Mouse (Mus musculus): Measurements from ENCODE around the gene Atp6v0a1. TPM values are rescaled to one million over a fixed set of nuclear protein-coding genes. Genes with fewer than 3 reads are reported as not detected.
A peak's percentile ranks its signal among the peaks of the same experiment; 100 is the strongest.

Gene Atp6v0a1
- total RNA-seq, 2 experiments from 2014 or later: 89.3 to 90.2 TPM

DNA sequence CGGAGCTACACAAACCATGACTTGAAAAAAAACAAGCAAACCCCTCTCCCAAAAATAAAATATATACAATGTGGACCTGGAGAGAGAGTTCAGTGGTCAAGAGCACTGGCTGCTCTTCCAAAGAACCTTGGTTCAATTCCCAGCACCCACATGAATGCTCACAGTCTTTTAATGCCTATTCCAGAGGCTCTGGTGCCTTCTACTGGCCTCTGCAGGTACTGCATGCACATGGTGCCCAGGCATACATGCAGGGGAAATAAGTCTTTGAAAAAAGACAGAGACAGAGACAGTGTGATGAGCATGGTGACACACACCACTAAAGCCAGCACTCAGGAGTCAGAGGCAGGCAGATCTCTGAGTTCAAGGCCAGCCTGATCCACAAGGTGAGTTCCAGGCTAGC lies 44.7 kb downstream of the Atp6v0a1 start:
- DNase-seq: no peak
- intact Hi-C loops (cut with DNase I): no loop called here

GRCm38 (mm10) chr11:101055418-101055817 lies 46.2 kb downstream of the Atp6v0a1 start:
- DNase-seq: no peak
- intact Hi-C loops (cut with DNase I): loop anchor here (5.0 kb wide), 1 partner anchor 43 kb away; no protein-coding TSS in a partner anchor

- peak; percentile 61 to 67 for DNase-seq
- intact Hi-C loops (cut with DNase I): loop anchor here (5.0 kb wide), 1 partner anchor 45 kb away; no protein-coding TSS in a partner anchor
Measured at GRCm38 (mm10) chr11:101056885-101057284, 47.6 kb downstream of the Atp6v0a1 start.

- DNase-seq: peak; percentile 87 to 95
- intact Hi-C loops (cut with DNase I): loop anchor here (1.0 to 5.0 kb wide), 3 partner anchors 46 to 165 kb away; no protein-coding TSS in a partner anchor
Measured at GRCm38 (mm10) chr11:101057860-101058259, 48.6 kb downstream of the Atp6v0a1 start.

DNA sequence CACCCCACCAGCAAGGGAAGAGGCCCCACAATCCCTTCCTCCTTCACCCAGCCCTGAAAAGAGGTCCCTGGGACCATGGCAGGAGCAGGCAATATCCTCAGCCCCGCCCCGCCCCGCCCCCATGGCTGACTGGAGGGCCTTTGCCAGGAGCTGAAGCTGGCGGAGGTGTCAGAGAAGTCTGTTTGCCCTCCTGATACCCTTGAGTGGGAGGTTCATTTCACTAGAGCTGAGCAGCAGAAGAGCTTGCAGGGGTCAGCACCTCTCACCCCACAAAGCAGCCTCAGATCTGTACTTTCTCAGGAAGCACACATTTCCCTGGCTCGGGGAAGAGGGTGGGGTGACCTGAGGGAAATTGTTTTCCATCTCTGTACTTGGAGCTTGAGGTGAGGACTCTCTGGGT lies 49.5 kb downstream of the Atp6v0a1 start:
- peak; percentile 52 to 53 for DNase-seq
- intact Hi-C loops (cut with DNase I): loop anchor here (1.0 to 5.0 kb wide), 3 partner anchors 46 to 166 kb away; no protein-coding TSS in a partner anchor

- no peak for DNase-seq
- intact Hi-C loops (cut with DNase I): loop anchor here (2.0 to 5.0 kb wide), 2 partner anchors 47 to 167 kb away; no protein-coding TSS in a partner anchor
Measured at GRCm38 (mm10) chr11:101059473-101059872, 50.2 kb downstream of the Atp6v0a1 start.

DNA sequence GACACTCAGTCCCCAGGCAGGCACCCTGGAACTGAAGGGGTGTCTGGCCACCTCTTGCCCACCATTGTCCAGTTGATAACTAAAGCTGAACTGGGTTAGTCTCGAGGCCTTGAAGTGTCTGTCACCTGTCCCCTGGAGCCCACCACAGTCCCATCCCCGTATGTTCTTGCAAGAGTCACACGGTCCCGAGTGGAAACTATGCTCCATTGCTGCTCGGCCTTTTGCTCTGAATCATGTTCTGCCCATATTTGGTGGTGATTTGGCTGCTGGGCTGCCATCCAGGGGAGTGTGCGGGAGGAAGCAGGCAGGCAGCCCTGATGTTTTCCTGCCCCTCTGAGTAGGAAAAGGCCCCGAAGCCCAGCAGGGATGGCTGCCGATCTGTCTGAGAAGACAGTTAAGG lies 50.9 kb downstream of the Atp6v0a1 start:
- intact Hi-C loops (cut with DNase I): loop anchor here (5.0 kb wide), 1 partner anchor 348 kb away; the partner anchor contains the start of genes Hspb9 and Kat2a
- peak; percentile 82 to 83 for DNase-seq

GRCm38 (mm10) chr11:101061049-101061448 lies 51.8 kb downstream of the Atp6v0a1 start:
- intact Hi-C loops (cut with DNase I): loop anchor here (5.0 kb wide), 1 partner anchor 349 kb away; the partner anchor contains the start of genes Hspb9 and Kat2a
- no peak for DNase-seq

DNA sequence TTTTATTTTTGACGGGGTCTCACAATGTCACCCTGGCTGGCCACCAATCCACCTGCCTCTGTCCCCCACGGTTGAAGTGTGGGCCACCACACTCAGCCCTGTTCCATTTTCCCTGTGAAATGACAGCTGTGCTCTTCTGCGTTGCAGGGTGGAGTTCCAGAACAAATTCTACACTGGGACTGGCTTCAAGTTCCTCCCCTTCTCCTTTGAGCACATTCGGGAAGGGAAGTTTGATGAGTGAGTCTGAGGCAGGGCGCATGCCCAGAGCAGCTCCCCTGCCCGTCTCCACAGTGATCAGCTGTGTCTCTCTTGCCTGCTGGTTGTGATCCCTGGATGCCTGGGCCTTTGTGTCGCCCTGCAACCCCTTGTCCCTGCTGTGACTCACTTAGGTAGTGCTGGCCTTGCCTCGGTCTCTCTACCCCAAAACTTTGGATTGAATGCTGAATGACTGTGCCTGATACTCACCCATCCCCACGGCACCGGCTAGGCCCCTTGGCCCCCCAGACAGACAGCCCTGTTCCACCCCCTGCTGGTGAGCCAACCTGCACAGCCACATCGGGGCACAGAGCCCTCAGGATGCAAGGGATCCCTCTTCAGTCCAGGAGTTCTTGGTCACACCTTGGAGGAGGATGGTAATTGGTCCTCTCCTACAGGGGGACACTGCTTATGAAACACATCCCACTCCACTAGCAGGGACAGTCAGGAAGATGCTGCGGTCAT lies 53.1 kb downstream of the Atp6v0a1 start:
- intact Hi-C loops (cut with DNase I): loop anchor here (5.0 kb wide), 1 partner anchor 350 kb away; the partner anchor contains the start of genes Hspb9 and Kat2a
- DNase-seq: peak; percentile 66 to 73

DNA sequence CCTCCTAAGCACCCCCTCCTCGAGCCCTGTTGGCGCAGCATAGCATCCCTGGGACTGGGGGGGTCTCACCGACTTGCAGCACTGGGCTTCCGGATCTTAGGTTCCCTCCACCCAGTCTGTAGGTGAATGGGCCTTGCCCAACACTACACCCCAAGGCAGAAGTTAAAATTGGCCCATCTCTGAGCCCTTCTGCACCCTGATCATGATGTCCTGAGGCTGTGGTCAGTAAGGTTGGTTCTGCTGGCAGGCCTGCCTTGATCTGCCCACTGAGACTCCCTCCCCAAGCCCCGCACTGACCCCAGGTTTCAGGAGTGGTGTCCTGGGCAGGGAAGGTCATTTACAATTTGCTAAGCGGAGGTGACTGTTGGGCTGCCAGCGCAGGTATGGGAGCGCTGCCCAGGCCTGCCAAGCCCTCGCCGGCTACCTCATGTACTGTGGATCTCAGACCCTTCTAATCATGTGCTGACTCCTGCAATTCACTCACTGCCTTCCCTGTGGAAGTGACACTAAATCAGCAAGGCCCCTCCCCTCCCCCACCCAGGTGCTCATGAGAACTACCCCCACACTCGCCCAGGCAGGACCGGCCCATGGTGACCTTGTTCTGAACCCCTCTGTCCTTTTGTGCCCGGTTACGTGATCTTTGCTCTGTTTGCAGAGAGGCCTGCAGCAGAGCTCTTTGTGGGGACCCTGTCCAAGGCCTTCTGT lies 53.9 kb downstream of the Atp6v0a1 start:
- no peak for DNase-seq
- intact Hi-C loops (cut with DNase I): loop anchor here (5.0 kb wide), 1 partner anchor 351 kb away; the partner anchor contains the start of genes Hspb9 and Kat2a

DNA sequence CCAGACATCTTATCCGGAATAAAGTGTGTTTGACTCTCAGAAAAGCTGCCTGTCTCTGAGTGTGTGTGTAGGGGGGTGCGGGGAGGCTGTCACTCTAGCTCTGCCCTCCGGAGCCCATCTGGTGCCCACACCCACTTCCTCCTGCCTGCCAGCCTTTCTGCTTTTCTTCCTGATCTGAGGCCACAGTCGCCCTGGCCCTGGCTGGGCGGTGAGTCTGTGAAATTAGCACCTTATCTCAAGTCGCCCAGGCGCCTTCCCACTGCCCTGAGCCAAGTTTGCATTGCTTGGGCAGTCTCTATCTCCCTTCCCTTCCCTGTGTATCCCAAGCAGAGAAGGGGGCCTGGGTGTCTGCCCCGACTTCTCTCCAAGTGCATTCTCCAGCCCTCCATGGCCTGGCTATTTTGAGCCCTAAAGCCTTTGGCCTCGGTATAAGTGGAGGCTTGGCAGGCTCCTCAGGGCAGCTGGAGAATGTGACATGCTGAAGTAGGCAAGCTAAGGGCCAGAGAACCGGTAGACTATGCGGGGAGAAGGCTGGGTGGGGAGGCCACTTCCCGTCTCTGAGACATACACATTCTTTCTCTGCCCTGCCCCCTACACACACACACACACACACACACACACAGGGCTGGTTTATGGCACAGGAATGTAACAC lies 54.5 kb downstream of the Atp6v0a1 start:
- DNase-seq: peak; percentile 72 to 82
- intact Hi-C loops (cut with DNase I): loop anchor here (5.0 kb wide), 1 partner anchor 352 kb away; the partner anchor contains the start of genes Hspb9 and Kat2a

GRCm38 (mm10) chr11:101064462-101064861 lies 55.2 kb downstream of the Atp6v0a1 start:
- intact Hi-C loops (cut with DNase I): loop anchor here (5.0 kb wide), 1 partner anchor 352 kb away; the partner anchor contains the start of genes Hspb9 and Kat2a

GRCm38 (mm10) chr11:101065002-101065401 lies 55.8 kb downstream of the Atp6v0a1 start:
- no peak for DNase-seq

More at GRCm38 (mm10) chr11:101064462-101064861, 55.2 kb downstream of the Atp6v0a1 start:
- no peak for DNase-seq

GRCm38 (mm10) chr11:101066549-101067412 lies 57.5 kb downstream of the Atp6v0a1 start:
- intact Hi-C loops (cut with DNase I): loop anchor here (2.0 kb wide), 1 partner anchor 84 kb away; no protein-coding TSS in a partner anchor

More at GRCm38 (mm10) chr11:101065002-101065401, 55.8 kb downstream of the Atp6v0a1 start:
- intact Hi-C loops (cut with DNase I): no loop called here

GRCm38 (mm10) chr11:101069391-101070188 lies 60.3 kb downstream of the Atp6v0a1 start, which contains the start of gene Naglu:
Gene Naglu, plus strand, starts transcription at chr11:101070012.
- DNase-seq: peak; percentile 93 to 96
- intact Hi-C loops (cut with DNase I): no loop called here

More at GRCm38 (mm10) chr11:101066549-101067412, 57.5 kb downstream of the Atp6v0a1 start:
- peak; percentile 84 to 89 for DNase-seq

- intact Hi-C loops (cut with DNase I): no loop called here
- no peak for DNase-seq
Measured at GRCm38 (mm10) chr11:101070189-101070527, 60.9 kb downstream of the Atp6v0a1 start.

GRCm38 (mm10) chr11:101070987-101071386 lies 61.7 kb downstream of the Atp6v0a1 start:
- intact Hi-C loops (cut with DNase I): no loop called here
- DNase-seq: no peak

DNA sequence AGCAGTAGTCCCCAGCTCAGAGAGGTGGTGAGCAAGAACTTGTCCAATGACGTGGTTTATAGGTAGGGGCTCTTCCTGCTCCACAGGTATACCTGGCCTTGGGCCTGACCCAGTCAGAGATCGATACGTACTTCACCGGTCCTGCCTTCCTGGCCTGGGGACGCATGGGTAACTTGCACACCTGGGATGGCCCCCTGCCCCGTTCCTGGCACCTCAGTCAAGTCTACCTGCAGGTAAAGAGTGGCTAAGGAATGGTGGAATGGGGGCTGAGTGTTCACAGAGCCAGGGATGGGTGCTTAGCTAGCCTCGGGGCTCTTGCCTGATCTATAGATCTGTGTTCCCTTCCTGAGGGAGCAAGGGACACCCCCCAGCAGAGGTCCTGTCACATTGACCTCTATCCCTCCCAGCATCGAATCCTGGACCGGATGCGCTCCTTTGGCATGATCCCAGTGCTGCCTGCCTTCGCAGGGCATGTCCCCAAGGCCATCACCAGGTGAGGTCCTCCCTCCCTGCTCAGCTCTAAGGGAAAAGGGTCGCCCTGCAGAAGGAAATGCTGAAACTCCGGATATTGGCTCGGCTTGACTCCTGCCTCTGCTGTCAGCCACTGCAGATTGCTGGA lies 62.7 kb downstream of the Atp6v0a1 start:
- intact Hi-C loops (cut with DNase I): no loop called here

More for the DNA sequence above, 62.7 kb downstream of the Atp6v0a1 start:
- no peak for DNase-seq

All from heart, postnatal 14 days (tissue).